Mouse (Mus musculus): Measurements from ENCODE around the gene Magea3.
"Not testable (repeated sequence)": the region's sequence is repeated elsewhere in the genome, so short reads cannot be mapped to it uniquely, and the experiment has no call there.

The Magea3 gene

GRCm38 (mm10) chrX:154949405-154949804, at the start of gene Magea3:
Gene Magea3, minus strand, starts transcription at chrX:154949505.
- in situ Hi-C loops (cut with MboI; ENCODE audit: low pct_unique_long_range_greater_than_20kb in 1 of 2, low sequenced_read_pairs in 2 of 2, unreplicated experiment in 1 of 2) = not testable (repeated sequence)

- in situ Hi-C loops (cut with MboI; ENCODE audit: low pct_unique_long_range_greater_than_20kb in 1 of 2, low sequenced_read_pairs in 2 of 2, unreplicated experiment in 1 of 2) = not testable (repeated sequence)
Observed at GRCm38 (mm10) chrX:154995750-154996149, 46.4 kb upstream of the Magea3 start, which contains the start of gene Magea8. Gene Magea8, minus strand, starts transcription at chrX:154995850.

- in situ Hi-C loops (cut with MboI; ENCODE audit: low pct_unique_long_range_greater_than_20kb in 1 of 2, low sequenced_read_pairs in 2 of 2, unreplicated experiment in 1 of 2) = not testable (repeated sequence)
Observed at GRCm38 (mm10) chrX:154935887-154936286, 13.4 kb downstream of the Magea3 start, which contains the start of gene Magea6. Gene Magea6, minus strand, starts transcription at chrX:154935987.

All from mouse embryonic stem cell (cell line).